Mouse (Mus musculus) left cerebral cortex, adult 8-10 months (tissue): Measurements from ENCODE around the gene Anapc7. TPM values are rescaled to one million over a fixed set of nuclear protein-coding genes. Genes with fewer than 3 reads are reported as not detected.

Experiments
- DNase-seq, 2 experiments: peaks; one replicate each; pipeline ENCODE4 v3.0.0; 2022; ENCODE audit warnings: low spot score in 2 of 2
- total RNA-seq, 4 experiments: library from RNA; stranded (reverse); gene quantifications; 2 replicates each; pipeline ENCODE4 v1.2.4; 2022

Anapc7 gene
- total RNA-seq, 4 experiments from 2014 or later: 33.7 to 38.0 (median 37.2) TPM

- no peak for DNase-seq
These were observed 73.0 kb downstream of the Anapc7 start for GRCm38 (mm10) chr5:122494449-122494848.

Other genes with a start within 250 kb of the Anapc7 start
- 10 to 100 TPM in 1 of 4 experiments, 1 to 10 TPM in 3; 4.2 to 11.2 (median 6.9) TPM for gene Hvcn1, start 214.9 kb upstream of the Anapc7 start, total RNA-seq
- 10 to 100 TPM; 15.0 to 16.6 (median 15.7) TPM for gene Tctn1, start 157.2 kb upstream of the Anapc7 start, total RNA-seq
- 10 to 100 TPM; 44.8 to 52.2 (median 48.8) TPM for gene Pptc7, start 137.3 kb upstream of the Anapc7 start, total RNA-seq
- gene Rad9b, start 67.5 kb upstream of the Anapc7 start, total RNA-seq: 1 to 10 TPM; 3.4 to 5.0 (median 4.2) TPM
- gene Vps29, start 67.3 kb upstream of the Anapc7 start, total RNA-seq: 100 to 1,000 TPM; 182 to 219 (median 199) TPM
- gene Gpn3, start 49.8 kb upstream of the Anapc7 start, total RNA-seq: 10 to 100 TPM; 21.8 to 24.8 (median 22.7) TPM
- gene Fam216a, start 49.3 kb upstream of the Anapc7 start, total RNA-seq: 10 to 100 TPM; 66.1 to 74.2 (median 70.7) TPM
- gene Arpc3, start 29.8 kb upstream of the Anapc7 start, total RNA-seq: 100 to 1,000 TPM; 173 to 229 (median 205) TPM
- 100 to 1,000 TPM; 616 to 703 (median 645) TPM for gene Atp2a2, start 80.5 kb downstream of the Anapc7 start, total RNA-seq
- 10 to 100 TPM; 52.6 to 67.4 (median 57.2) TPM for gene Ift81, start 192.8 kb downstream of the Anapc7 start, total RNA-seq
- 10 to 100 TPM in 1 of 4 experiments, 1 to 10 TPM in 3; 7.7 to 16.4 (median 8.6) TPM for gene P2rx7, start 222.2 kb downstream of the Anapc7 start, total RNA-seq